Mouse (Mus musculus) liver, embryonic 14.5 days (tissue): ENCODE data around the gene Ctxn1.

Source experiments
- CTCF ChIP-seq: IDR thresholded peaks from 2 replicates; pipeline ENCODE4 v1.5.1; 2016; ENCODE audit warnings: antibody characterized with exemption, low read depth, control low read depth
- EP300 ChIP-seq: IDR thresholded peaks from 2 replicates; pipeline ENCODE4 v1.6.1; 2016; ENCODE audit warnings: antibody characterized with exemption, low read depth

DNA sequence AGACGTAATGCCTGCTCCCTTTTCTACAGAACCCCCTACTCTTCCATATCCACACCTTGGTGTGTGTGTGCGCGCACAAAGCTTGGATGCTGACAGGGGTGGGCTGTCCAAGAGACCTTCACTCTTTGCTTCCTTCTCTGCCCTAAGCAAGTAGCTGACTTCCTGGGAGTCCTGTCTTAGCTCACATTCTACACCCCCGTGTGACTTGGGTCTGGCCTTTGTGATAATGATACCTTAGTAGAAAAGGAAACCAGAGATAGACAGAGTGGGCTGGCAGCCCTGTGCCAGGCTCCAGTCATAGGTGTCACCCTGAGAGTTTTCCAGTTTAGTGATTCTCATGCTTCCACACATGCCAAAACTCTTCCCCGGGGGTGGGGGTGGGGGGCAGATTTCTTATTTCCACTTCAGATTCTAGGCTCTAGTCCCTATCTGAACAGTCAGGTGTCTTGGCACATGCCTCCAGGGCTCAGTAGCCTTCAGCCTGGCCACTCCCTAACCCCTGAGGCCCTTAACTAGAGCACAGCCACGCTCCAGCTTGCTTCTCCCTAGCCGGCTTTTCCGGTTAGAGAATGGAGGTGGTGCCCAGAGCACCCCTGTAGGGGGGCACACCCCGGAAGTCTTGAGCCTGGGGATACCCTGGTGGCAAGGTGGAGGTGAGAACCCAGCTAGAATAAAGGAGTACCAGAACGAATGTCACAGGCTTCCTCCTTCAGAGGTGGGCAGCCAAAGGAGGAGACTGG is 28.3 kb downstream of the Ctxn1 start:
- no peak for TF ChIP-seq CTCF
- TF ChIP-seq EP300: no peak
